Mouse (Mus musculus) embryonic facial prominence, embryonic 14.5 days (tissue): ENCODE measurements around the gene Cacnb4. TPM values are rescaled to one million over a fixed set of nuclear protein-coding genes. Genes with fewer than 3 reads are reported as not detected.

Experiments used
- ATAC-seq: fragments of 200-750 bp; cut with Nextera tagmentation; 2 replicates; pipeline ENCODE4 v1.8.0; 2017; ENCODE audit warnings: low read depth, moderate number of reproducible peaks, moderate TSS enrichment
- DNase-seq: peaks from one replicate; pipeline ENCODE4 v3.0.0-alpha.2; 2015; ENCODE audit warnings: low spot score
- H3K27ac ChIP-seq: fragments of 300-500 bp; sonication (generic); replicated peaks from 2 replicates; pipeline ENCODE4 v1.5.1; 2014; ENCODE audit warnings: low read depth, mild to moderate bottlenecking, low read length, moderate library complexity
- H3K27me3 ChIP-seq: fragments of 300-500 bp; sonication (generic); replicated peaks from 2 replicates; pipeline ENCODE4 v1.6.1; 2014; ENCODE audit warnings: low read length; ENCODE audit not compliant: control insufficient read depth, insufficient read depth
- H3K36me3 ChIP-seq: fragments of 300-500 bp; sonication (generic); 2 replicates; pipeline ENCODE4 v1.6.1; 2014; ENCODE audit warnings: low read length, mixed read lengths; ENCODE audit not compliant: control insufficient read depth, insufficient read depth
- H3K4me1 ChIP-seq: fragments of 300-500 bp; sonication (generic); 2 replicates; pipeline ENCODE4 v1.6.1; 2014; ENCODE audit warnings: antibody characterized with exemption, low read length; ENCODE audit not compliant: control insufficient read depth, insufficient read depth
- H3K4me2 ChIP-seq: fragments of 300-500 bp; sonication (generic); 2 replicates; pipeline ENCODE4 v1.6.1; 2014; ENCODE audit warnings: low read depth, mild to moderate bottlenecking, low read length, moderate library complexity, mixed read lengths
- H3K4me3 ChIP-seq: fragments of 300-500 bp; sonication (generic); 2 replicates; pipeline ENCODE4 v1.5.1; 2014; ENCODE audit warnings: low read depth, mild to moderate bottlenecking, low read length
- H3K9ac ChIP-seq: fragments of 300-500 bp; sonication (generic); 2 replicates; pipeline ENCODE4 v1.6.1; 2014; ENCODE audit warnings: low read depth, mild to moderate bottlenecking, low read length, moderate library complexity, mixed read lengths
- H3K9me3 ChIP-seq: fragments of 300-500 bp; sonication (generic); 2 replicates; pipeline ENCODE4 v1.6.1; 2016; ENCODE audit warnings: low read length; ENCODE audit not compliant: control insufficient read depth
- WGBS: fragments of 180-500 bp; shearing (Covaris S2); extraction: QIAGEN DNeasy Blood & Tissue Kit; methylation state at CpG from one replicate; pipeline ENCODE4 v1.1.7; 2014; 5-methylcytosine and 5-hydroxymethylcytosine counted together
- polyA plus RNA-seq: library from polyadenylated mRNA; unstranded; fragments of >200 nt; fragmentation: Nextera tagmentation; extraction: Ambion mirVana; gene quantifications from 2 replicates; pipeline ENCODE4 v1.2.1, GENCODE M21; 2014

Gene Cacnb4
- polyA plus RNA-seq, 1 experiment from 2014 or later, result 1.4 TPM

DNA sequence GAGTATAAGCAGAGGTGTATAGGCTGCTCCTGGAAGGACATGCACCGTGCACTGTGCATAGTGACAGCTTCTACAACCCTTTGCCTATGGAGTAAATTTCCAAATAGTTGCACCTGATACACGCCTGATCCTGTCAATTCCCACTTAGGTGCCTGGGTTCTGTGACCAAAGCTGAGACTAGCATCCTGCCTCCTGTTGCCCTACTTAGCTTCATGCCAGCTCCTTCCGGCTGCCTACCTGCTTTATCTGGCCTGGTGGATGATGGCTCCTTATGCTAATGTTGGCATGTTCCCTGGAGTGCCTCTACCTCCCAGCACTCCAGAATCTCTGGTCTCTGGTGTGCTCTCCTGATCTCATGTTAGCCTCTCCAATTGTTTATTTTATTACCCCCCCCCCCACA, 114.3 kb downstream of the Cacnb4 start:
- H3K27me3 ChIP-seq, result no peaks in the 10 kb centered on the region
- no peaks in the 10 kb centered on the region for H3K4me1 ChIP-seq
- H3K27ac ChIP-seq, result no peak overlapping the region
- H3K4me2 ChIP-seq, result no peak overlapping the region
- no peak overlapping the region for H3K4me3 ChIP-seq
- WGBS, result 87% methylated on average over 3 of the region's 3 CpGs
- ATAC-seq (no peak), DNase-seq (no peak)
- no peak overlapping the region for H3K9ac ChIP-seq
- no peaks in the 10 kb centered on the region for H3K36me3 ChIP-seq
- H3K9me3 ChIP-seq, result no peaks in the 10 kb centered on the region

DNA sequence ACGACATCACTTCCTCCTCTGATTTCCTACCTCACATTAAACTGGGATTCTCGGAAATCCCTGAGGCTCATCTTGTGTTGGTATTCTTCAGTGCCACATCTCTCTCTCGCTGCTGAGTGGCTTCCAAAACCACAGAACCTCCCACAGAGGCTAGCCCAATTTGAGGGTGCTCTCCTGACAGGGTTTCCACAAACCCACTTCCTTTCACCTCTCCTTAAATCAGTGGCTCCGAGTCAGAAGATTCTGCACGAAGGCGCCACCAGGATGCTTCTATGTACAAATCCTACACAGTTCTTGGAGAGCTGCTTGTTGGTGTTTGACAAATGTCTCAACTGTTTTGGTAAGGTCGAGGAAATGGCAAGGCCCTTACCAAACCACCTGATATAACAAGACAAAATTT, 115.5 kb downstream of the Cacnb4 start:
- no peak overlapping the region for H3K4me3 ChIP-seq

DNA sequence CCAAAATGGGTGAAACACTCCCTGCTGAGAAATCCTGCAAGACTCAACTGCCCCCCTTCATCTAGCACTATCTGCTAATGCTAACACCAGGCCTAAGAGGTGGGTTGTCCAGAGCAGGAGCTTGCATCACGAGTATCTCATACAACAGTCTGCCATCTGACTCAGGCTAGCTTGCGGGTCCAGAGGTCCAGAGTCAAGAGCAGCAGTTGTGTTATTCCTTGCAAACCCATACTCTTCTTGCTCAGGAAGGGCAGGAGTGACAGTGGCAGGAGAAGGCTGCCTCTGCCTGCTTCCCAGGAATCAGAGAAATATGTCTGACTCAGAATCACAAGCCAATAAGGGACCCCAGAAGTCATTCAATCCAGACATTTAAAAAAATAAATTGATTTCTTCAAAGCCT, 116.4 kb downstream of the Cacnb4 start:
- no peak overlapping the region for H3K9ac ChIP-seq
- H3K9me3 ChIP-seq, result no peaks in the 10 kb centered on the region
- no peak for ATAC-seq
- DNase-seq, result no peak
- no peak overlapping the region for H3K4me3 ChIP-seq
- no peaks in the 10 kb centered on the region for H3K27me3 ChIP-seq
- no peak overlapping the region for H3K27ac ChIP-seq
- H3K4me1 ChIP-seq, result no peaks in the 10 kb centered on the region
- 63% methylated on average over 2 of the region's 2 CpGs for WGBS
- no peak overlapping the region for H3K4me2 ChIP-seq
- H3K36me3 ChIP-seq, result no peaks in the 10 kb centered on the region

More for the DNA sequence above, 115.5 kb downstream of the Cacnb4 start:
- Histone ChIP-seq H3K27ac (no peak overlapping the region), H3K4me2 (no peak overlapping the region), H3K27me3 (no peaks in the 10 kb centered on the region), H3K4me1 (no peaks in the 10 kb centered on the region), H3K9me3 (no peaks in the 10 kb centered on the region), H3K9ac (no peak overlapping the region), H3K36me3 (no peaks in the 10 kb centered on the region)
- no peak for DNase-seq
- WGBS, result 68% methylated on average over 7 of the region's 7 CpGs
- no peak for ATAC-seq

DNA sequence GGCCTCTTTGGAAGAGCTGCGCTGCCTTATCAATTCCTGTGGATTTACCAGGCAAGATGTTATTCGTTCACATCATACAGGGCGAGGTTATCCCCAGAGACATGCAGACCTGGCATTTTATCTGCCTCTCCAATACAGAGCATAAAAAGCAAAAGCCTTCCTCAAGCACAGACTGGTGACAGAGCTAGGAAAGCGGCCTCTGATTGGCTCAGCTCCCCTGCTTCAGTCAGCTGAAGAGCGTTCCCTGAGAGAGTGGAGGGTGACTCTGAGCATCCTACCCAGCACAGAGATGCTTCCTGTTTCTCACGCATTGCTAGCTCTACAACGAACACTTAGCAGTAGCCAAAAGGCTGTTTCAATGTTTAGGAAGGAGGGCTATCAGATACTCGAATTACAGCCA, 118.2 kb downstream of the Cacnb4 start:
- DNase-seq (no peak), ATAC-seq (peak; percentile 86)
- WGBS, result 44% methylated on average over 8 of the region's 8 CpGs
- Histone ChIP-seq H3K9me3 (no peaks in the 10 kb centered on the region), H3K36me3 (no peaks in the 10 kb centered on the region), H3K9ac (no peak overlapping the region), H3K27ac (no peak overlapping the region), H3K27me3 (no peaks in the 10 kb centered on the region), H3K4me2 (no peak overlapping the region), H3K4me1 (no peaks in the 10 kb centered on the region), H3K4me3 (no peak overlapping the region)

DNA sequence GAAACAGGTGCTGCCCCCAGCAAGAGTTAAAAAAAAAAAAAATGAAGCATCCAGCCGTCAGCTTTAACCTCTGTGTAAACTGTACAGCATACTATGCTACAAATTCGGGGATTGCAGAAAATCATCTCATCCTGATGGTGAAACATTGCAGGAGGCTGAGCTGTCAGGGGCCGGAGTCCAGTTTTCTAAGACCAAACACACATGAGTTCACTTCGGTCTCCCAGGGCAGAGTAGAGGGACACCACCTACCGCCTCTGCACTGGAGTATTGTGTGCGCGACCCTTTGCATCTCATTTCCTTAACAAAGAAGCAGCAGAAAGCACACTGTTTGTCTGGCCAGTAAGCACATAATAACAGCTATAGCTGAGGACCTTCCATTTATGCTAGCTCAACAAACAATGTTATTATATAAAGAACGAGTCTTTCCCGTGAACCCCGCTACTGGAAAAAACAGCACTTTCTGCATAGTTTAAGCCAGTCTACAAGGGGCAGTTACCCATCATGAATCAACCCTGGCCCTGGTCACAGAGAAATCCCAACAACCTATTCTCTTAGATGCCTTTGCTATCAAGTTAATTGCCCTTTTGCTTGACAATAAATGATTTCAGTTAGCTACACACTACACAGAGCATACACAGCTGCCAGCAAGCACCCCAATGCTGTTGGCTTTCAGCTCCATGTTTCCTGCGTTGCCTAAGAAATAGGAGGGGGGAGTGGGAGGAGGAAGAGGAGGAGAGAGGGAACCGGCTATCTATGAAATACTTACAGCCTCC, 118.9 kb downstream of the Cacnb4 start:
- H3K4me1 ChIP-seq, result no peaks in the 10 kb centered on the region
- H3K27me3 ChIP-seq, result no peaks in the 10 kb centered on the region
- DNase-seq, result no peak
- ATAC-seq, result no peak
- WGBS, result 69% methylated on average over 12 of the region's 12 CpGs
- H3K9ac ChIP-seq, result no peak overlapping the region
- no peaks in the 10 kb centered on the region for H3K9me3 ChIP-seq
- H3K27ac ChIP-seq, result no peak overlapping the region
- no peaks in the 10 kb centered on the region for H3K36me3 ChIP-seq
- H3K4me3 ChIP-seq, result no peak overlapping the region
- H3K4me2 ChIP-seq, result no peak overlapping the region

DNA sequence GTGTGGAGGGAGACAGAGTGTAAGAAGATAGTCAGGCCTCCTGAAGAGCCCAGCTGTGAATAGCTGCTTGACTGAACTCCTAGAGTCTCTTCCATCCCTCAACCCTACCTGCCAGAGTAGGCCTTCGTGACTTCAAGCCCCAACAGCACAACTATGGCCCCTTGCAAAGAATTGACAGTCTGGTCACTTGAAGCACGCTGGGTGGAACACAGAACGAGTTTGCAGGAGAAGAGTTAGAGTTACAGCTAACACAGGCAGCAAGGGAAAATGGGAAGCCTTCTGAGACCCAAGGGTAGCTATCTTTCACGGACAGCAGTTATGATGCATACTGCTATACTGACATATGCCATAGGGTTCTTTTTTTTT, 119.7 kb downstream of the Cacnb4 start:
- WGBS, result 80% methylated on average over 4 of the region's 4 CpGs
- no peak for DNase-seq
- H3K27ac ChIP-seq, result no peak overlapping the region
- H3K9me3 ChIP-seq, result no peaks in the 10 kb centered on the region
- H3K9ac ChIP-seq, result no peak overlapping the region
- no peaks in the 10 kb centered on the region for H3K4me1 ChIP-seq
- no peaks in the 10 kb centered on the region for H3K27me3 ChIP-seq
- no peaks in the 10 kb centered on the region for H3K36me3 ChIP-seq
- no peak overlapping the region for H3K4me3 ChIP-seq
- ATAC-seq, result no peak
- H3K4me2 ChIP-seq, result no peak overlapping the region

DNA sequence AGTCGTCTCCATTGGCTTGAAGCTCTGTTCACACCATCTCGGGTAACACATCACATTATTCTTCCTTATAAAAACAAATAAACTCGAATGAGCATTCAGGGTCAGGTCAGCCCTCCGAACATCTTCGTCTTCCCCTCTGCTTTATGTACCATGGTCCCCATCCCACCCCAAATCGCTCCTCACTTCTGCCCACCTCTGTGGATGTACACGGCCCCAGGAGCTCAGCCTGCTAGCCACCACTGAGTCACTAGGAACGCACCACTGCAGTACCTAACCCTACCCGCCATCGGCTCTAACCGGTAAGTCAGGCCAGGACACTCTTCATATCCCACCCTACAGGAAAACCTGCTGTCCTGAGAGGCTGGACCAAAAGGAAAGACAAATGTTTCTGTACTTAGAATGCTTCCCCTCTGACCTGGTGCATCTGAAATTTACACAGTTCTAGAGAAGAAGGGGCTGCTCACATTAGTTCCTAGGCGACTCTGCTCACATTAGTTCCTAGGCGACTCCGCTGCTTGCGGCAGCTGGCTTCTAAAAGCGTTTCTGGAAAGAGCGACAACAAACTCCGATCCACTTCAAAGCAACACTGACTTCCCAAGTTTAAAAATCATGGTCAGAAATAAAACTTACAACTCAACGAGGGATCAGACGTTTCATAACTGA, 120.2 kb downstream of the Cacnb4 start:
- H3K36me3 ChIP-seq, result no peaks in the 10 kb centered on the region
- H3K27ac ChIP-seq, result no peak overlapping the region
- no peak overlapping the region for H3K4me3 ChIP-seq
- DNase-seq (no peak), ATAC-seq (no peak)
- H3K27me3 ChIP-seq, result no peaks in the 10 kb centered on the region
- H3K4me2 ChIP-seq, result no peak overlapping the region
- no peak overlapping the region for H3K9ac ChIP-seq
- no peaks in the 10 kb centered on the region for H3K4me1 ChIP-seq
- WGBS, result 78% methylated on average over 20 of the region's 20 CpGs
- H3K9me3 ChIP-seq, result no peaks in the 10 kb centered on the region

DNA sequence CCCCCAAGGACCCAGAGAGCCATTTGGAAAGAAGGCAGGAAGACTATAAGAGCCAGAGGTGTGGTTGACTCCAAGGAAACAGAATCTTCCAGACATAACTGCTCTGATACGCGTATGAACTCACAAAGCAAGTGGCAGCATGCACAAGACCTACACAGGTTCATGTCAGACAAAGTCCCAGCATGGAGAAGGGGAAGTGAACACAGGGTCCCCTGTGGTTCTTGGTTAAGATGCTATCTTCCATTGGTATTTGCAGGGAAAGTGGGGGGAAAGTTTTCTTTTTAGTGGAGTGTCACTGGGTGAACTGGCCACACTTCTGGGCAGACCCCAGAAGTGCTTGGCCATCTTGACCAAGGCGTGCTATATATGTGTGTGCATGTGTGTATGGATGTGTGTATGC, 128.2 kb downstream of the Cacnb4 start:
- Histone ChIP-seq H3K4me3 (no peak overlapping the region), H3K4me2 (no peak overlapping the region), H3K27ac (no peak overlapping the region), H3K36me3 (no peaks in the 10 kb centered on the region), H3K9ac (no peak overlapping the region), H3K4me1 (no peaks in the 10 kb centered on the region), H3K9me3 (no peaks in the 10 kb centered on the region), H3K27me3 (no peaks in the 10 kb centered on the region)
- ATAC-seq (no peak), DNase-seq (no peak)
- WGBS, result 91% methylated on average over 3 of the region's 3 CpGs

DNA sequence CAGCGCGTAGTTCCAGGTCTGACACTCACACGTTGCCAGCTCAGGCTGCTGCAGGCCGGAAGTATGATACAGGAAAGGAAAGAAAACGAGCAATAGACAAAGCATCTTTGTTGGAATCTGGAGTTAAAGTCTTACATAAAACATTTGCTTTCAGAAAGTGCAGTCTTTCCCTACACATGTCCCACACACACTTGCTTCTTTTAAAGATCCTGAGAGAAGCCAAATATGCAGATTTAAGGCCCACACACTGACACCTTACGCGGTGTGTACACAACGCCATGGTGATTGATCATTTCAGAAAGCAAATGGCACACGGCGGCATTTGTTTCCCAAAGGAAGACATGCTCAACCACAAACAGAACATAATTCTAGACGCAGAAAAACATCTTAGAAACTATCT, 129.3 kb downstream of the Cacnb4 start:
- H3K4me2 ChIP-seq, result no peak overlapping the region
- no peak overlapping the region for H3K4me3 ChIP-seq
- H3K9ac ChIP-seq, result no peak overlapping the region
- 85% methylated on average over 11 of the region's 11 CpGs for WGBS
- no peaks in the 10 kb centered on the region for H3K4me1 ChIP-seq
- DNase-seq (no peak), ATAC-seq (no peak)
- no peaks in the 10 kb centered on the region for H3K27me3 ChIP-seq
- no peaks in the 10 kb centered on the region for H3K9me3 ChIP-seq
- no peaks in the 10 kb centered on the region for H3K36me3 ChIP-seq
- H3K27ac ChIP-seq, result no peak overlapping the region
